Mouse (Mus musculus): ENCODE data around the gene Ntn5. TPM values are rescaled to one million over a fixed set of nuclear protein-coding genes. Genes with fewer than 3 reads are reported as not detected.
A peak's percentile ranks its signal among the peaks of the same experiment; 100 is the strongest.

Ntn5 gene
- polyA plus RNA-seq, 1 experiment: 0.47 TPM

DNA sequence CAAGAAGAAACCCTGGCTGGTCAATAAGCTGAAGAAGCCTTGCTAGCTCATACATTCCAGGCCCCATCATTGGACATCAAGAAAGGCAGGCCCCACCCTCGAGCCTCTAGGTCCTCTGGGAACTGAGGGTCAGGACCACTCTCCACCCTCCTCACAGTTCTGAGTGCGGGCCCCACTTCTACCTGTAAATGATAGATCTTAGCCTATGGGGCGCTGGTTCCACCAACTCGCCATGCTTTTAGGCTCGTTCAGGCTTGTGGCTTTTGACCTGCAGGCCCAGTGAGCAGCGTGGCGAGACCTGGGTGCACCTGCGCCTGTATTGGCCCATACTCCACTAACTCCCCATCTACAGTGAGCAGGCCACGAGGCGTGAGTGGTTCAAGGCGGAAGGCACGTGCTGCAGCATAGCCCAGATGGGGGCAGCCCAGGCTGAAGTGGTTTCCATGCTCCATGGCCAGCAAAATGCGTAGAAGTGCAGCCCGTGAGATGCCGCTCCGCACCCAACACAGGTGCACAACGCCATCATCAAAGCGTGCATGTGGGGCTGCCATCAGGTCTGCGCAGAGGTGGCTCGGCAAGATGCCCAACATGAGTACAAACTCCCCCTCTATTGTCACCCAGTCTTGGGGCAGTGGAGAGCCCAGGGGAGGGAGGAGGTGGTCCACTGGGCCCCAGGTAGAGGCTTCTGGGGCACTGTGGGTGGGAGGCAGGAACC lies 26.8 kb downstream of the Ntn5 start:
- peaks cover 46% of the 10 kb centered on the region for H3K4me1 ChIP-seq (ENCODE audit: control insufficient read depth, insufficient read depth, insufficient read length, low read length)
- no peak overlapping the region for H3K27ac ChIP-seq (ENCODE audit: insufficient read depth, low read depth, low read length)
- WGBS: 86% methylated on average over 20 of the region's 20 CpGs
- no peak overlapping the region for H3K4me3 ChIP-seq (ENCODE audit: low read depth, low read length)
- no peak for TF ChIP-seq CTCF (IDR thresholded peaks at IDR 0.05; ENCODE audit: extremely low read depth, insufficient read length, insufficient replicate concordance, low read depth, low read length)
- no peak for TF ChIP-seq POLR2A (IDR thresholded peaks at IDR 0.05; ENCODE audit: low read depth, low read length)
- H3K27me3 ChIP-seq (ENCODE audit: control insufficient read depth, insufficient read depth, low read length): no peaks in the 10 kb centered on the region
- H3K36me3 ChIP-seq (ENCODE audit: control insufficient read depth, insufficient read depth, low read length): peaks cover 51% of the 10 kb centered on the region

DNA sequence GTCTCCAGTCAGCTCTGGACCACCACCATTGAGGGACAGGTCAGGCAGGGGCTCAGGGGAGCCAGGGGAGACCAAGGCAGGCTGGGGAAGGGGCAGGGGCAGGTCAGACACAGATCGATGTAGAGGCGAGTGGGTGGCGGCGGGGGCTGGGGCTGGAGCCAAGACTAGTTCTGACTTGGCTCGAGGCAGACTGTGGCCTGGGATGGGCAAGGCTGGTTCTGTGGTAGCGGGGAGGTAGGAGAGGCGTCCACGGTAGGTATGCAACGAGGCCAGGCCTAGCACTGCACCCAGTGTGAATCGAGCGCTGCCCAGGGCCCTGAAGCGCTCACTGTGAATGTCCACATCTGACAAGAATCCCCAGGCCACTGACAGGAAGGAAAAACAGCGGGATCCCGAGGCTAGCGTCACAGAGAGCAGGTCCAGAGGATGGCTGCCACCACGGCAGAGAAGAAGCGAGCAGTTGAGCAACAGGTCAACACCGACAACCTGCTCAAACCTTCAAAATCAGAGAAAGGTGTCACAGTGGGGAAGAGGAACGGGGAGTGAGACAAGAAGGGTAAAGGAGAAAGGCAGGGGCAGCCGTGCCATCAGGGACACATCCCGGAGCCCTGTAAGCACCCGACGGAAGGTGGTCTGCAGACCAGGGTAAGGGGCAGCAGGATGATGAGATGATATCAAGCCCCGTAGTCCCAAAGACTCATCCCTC lies 27.6 kb downstream of the Ntn5 start:
- no peak for TF ChIP-seq POLR2A (IDR thresholded peaks at IDR 0.05; ENCODE audit: low read depth, low read length)
- TF ChIP-seq CTCF (IDR thresholded peaks at IDR 0.05; ENCODE audit: extremely low read depth, insufficient read length, insufficient replicate concordance, low read depth, low read length): no peak
- Histone ChIP-seq H3K36me3 (ENCODE audit: control insufficient read depth, insufficient read depth, low read length) (peaks cover 51% of the 10 kb centered on the region), H3K4me1 (ENCODE audit: control insufficient read depth, insufficient read depth, insufficient read length, low read length) (peaks cover 50% of the 10 kb centered on the region), H3K27ac (ENCODE audit: insufficient read depth, low read depth, low read length) (0 out of 2 replicates have a peak overlapping the region, but pooled peaks have one; percentile 64), H3K4me3 (ENCODE audit: low read depth, low read length) (peak overlapping the region; percentile 51), H3K27me3 (ENCODE audit: control insufficient read depth, insufficient read depth, low read length) (no peaks in the 10 kb centered on the region)
- WGBS: 81% methylated on average over 24 of the region's 24 CpGs

DNA sequence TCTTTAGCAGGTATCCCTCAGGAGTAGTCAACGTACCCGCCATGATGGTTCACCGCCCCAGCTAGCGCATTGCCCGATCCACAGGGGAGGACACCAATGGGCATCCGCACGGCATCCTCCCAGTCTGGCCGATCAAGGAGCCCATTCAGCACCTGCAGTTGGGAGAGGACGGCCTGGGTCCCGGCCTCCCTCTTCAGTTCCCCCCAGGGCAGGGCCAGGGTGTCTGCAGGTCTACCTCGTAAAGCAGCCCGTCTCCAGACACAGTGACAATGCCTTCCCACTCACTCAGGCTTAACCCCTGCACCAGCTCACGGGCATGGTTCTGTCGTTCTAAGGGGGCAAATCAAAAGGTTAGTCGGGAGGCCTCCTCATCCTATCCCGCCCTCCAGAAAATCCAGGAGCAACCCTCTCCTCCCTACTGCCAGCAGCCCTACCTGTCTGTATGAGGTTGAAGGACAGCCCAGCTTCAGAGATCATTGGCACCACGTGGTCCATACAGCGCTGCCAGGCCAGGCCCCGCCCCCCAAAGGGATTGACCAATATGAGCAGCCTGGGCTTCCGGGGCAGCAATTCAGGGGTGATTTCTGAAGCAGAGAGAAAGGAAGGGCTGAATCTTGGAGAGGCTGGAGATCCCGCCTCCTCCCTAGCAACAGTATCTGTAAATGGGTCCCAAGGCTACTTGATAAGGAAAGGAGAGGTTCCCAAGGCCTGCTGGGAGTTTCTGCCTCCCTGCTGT lies 28.4 kb downstream of the Ntn5 start:
- H3K27ac ChIP-seq (ENCODE audit: insufficient read depth, low read depth, low read length): peak overlapping the region; percentile 99
- TF ChIP-seq CTCF (IDR thresholded peaks at IDR 0.05; ENCODE audit: extremely low read depth, insufficient read length, insufficient replicate concordance, low read depth, low read length) (no peak), POLR2A (IDR thresholded peaks at IDR 0.05; ENCODE audit: low read depth, low read length) (peak; percentile 46; the same call in 1 of the 2 replicates)
- H3K4me3 ChIP-seq (ENCODE audit: low read depth, low read length): peak overlapping the region; percentile 51
- no peaks in the 10 kb centered on the region for H3K27me3 ChIP-seq (ENCODE audit: control insufficient read depth, insufficient read depth, low read length)
- H3K36me3 ChIP-seq (ENCODE audit: control insufficient read depth, insufficient read depth, low read length): peaks cover 50% of the 10 kb centered on the region
- peaks cover 49% of the 10 kb centered on the region for H3K4me1 ChIP-seq (ENCODE audit: control insufficient read depth, insufficient read depth, insufficient read length, low read length)
- WGBS: 41% methylated on average over 21 of the region's 21 CpGs

DNA sequence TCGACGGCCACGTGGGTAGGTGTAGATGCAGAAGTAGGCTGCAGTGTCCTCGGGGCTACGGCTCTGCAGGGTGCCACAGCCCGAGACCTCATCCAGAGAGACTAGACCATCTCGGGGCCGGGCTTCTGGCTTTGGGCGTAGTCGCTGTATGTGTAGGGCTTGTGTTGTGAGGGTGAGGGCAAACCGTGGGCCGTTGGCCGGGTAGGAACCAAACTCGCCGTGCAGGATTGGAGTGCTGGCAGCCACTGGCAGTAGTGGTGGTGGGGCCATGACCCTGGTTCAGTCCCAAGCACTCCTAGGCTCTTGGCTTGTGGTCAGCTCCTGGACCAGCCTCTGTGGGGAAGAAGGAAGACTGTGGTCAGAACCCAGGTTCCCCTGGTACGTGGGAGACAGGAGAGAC lies 29.6 kb downstream of the Ntn5 start:
- Histone ChIP-seq H3K4me3 (ENCODE audit: low read depth, low read length) (peak overlapping the region; percentile 59), H3K27ac (ENCODE audit: insufficient read depth, low read depth, low read length) (peak overlapping the region; percentile 99), H3K36me3 (ENCODE audit: control insufficient read depth, insufficient read depth, low read length) (peaks cover 48% of the 10 kb centered on the region), H3K4me1 (ENCODE audit: control insufficient read depth, insufficient read depth, insufficient read length, low read length) (peaks cover 47% of the 10 kb centered on the region), H3K27me3 (ENCODE audit: control insufficient read depth, insufficient read depth, low read length) (no peaks in the 10 kb centered on the region)
- 31% methylated on average over 16 of the region's 16 CpGs for WGBS
- TF ChIP-seq CTCF (IDR thresholded peaks at IDR 0.05; ENCODE audit: extremely low read depth, insufficient read length, insufficient replicate concordance, low read depth, low read length): no peak
- TF ChIP-seq POLR2A (IDR thresholded peaks at IDR 0.05; ENCODE audit: low read depth, low read length): no peak

DNA sequence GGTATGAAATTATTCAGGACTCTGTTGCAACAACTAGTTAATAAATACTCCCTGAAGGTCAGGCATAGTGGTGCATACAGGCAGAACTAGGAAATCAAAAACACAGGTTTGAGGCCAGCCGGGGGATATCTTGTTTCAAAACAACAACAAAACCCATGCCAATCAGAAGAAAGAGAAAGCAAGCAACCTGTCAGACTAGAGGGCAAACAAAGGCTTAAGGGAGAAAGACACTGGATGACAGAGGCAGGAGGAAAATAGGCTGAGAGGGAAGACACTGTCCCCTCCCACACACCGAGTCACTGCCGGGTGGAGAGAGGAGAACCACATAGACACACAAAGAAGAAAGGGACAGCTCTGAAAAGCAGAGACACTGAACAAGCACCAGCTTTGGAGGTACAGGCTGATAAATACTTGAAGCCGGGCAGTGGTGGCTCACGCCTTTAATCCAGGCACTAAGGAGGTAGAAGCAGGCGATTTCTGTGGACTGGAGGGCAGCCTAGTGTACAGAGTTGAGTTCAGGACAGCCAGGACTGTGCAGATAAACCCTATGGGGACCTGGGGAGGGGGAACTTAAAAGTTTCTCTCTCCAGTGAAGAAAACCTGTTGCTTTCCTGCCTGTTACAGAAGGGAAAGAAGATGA lies 30.2 kb downstream of the Ntn5 start:
- peak overlapping the region; percentile 69 for H3K4me3 ChIP-seq (ENCODE audit: low read depth, low read length)
- WGBS: 24% methylated on average over 6 of the region's 6 CpGs
- H3K4me1 ChIP-seq (ENCODE audit: control insufficient read depth, insufficient read depth, insufficient read length, low read length): peaks cover 41% of the 10 kb centered on the region
- H3K27ac ChIP-seq (ENCODE audit: insufficient read depth, low read depth, low read length): peak overlapping the region; percentile 99
- H3K27me3 ChIP-seq (ENCODE audit: control insufficient read depth, insufficient read depth, low read length): no peaks in the 10 kb centered on the region
- peaks cover 42% of the 10 kb centered on the region for H3K36me3 ChIP-seq (ENCODE audit: control insufficient read depth, insufficient read depth, low read length)
- TF ChIP-seq CTCF (IDR thresholded peaks at IDR 0.05; ENCODE audit: extremely low read depth, insufficient read length, insufficient replicate concordance, low read depth, low read length) (no peak), POLR2A (IDR thresholded peaks at IDR 0.05; ENCODE audit: low read depth, low read length) (no peak)

DNA sequence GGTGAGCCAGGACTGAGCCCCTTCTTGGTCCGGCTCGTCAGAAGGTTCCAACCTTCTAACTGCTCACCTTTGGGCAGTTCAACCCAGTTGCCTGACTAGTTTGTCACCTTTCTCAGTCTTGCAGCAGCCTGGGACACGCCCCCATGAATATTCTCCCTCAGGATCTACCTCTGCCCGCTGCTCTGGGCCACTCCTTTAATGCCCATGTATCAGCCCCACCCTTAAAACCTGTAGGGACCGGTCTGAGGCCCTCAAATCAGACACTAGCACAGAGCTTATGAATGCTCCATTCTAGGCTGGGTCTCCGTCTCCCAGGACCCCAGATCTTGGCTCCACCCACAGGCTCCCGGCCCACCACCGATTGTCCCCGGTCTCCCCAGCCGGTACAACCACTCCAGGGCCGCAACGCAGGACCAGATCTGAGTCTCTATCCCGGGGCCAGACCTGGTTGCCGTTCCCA lies 30.8 kb downstream of the Ntn5 start:
- TF ChIP-seq POLR2A (IDR thresholded peaks at IDR 0.05; ENCODE audit: low read depth, low read length) (peak; percentile 81; the same call in 1 of the 2 replicates), CTCF (IDR thresholded peaks at IDR 0.05; ENCODE audit: extremely low read depth, insufficient read length, insufficient replicate concordance, low read depth, low read length) (no peak)
- WGBS: 2% methylated on average over 14 of the region's 14 CpGs
- H3K4me3 ChIP-seq (ENCODE audit: low read depth, low read length): peak overlapping the region; percentile 69
- H3K4me1 ChIP-seq (ENCODE audit: control insufficient read depth, insufficient read depth, insufficient read length, low read length): peaks cover 38% of the 10 kb centered on the region
- H3K27me3 ChIP-seq (ENCODE audit: control insufficient read depth, insufficient read depth, low read length): no peaks in the 10 kb centered on the region
- H3K27ac ChIP-seq (ENCODE audit: insufficient read depth, low read depth, low read length): peak overlapping the region; percentile 99
- H3K36me3 ChIP-seq (ENCODE audit: control insufficient read depth, insufficient read depth, low read length): peaks cover 40% of the 10 kb centered on the region

All from small intestine, adult 2 months (tissue).